Mouse (Mus musculus): Measurements from ENCODE around the gene Dynll1. TPM values are rescaled to one million over a fixed set of nuclear protein-coding genes. Genes with fewer than 3 reads are reported as not detected.
A peak's percentile ranks its signal among the peaks of the same experiment; 100 is the strongest.
"Not testable (repeated sequence)": the region's sequence is repeated elsewhere in the genome, so short reads cannot be mapped to it uniquely, and the experiment has no call there.

Dynll1 gene
- polyA plus RNA-seq, 1 experiment from 2014 or later, result 1,163 TPM

GRCm38 (mm10) chr5:115313668-115313943, 12.8 kb upstream of the Dynll1 start:
- no peaks in the 10 kb centered on the region for H3K27me3 ChIP-seq (ENCODE audit: control insufficient read depth, insufficient read depth, low read length)
- H3K4me3 ChIP-seq (ENCODE audit: low read depth, low read length), result no peak overlapping the region
- H3K9ac ChIP-seq (replicated peaks; ENCODE audit: low read depth, low read length), result no peak overlapping the region
- peaks cover 18% of the 10 kb centered on the region for H3K4me1 ChIP-seq (ENCODE audit: control insufficient read depth, insufficient read depth, low read length)
- no peaks in the 10 kb centered on the region for H3K36me3 ChIP-seq (ENCODE audit: control insufficient read depth, insufficient read depth, low read length)
- no peak overlapping the region for H3K27ac ChIP-seq (ENCODE audit: low read depth, low read length)
- no peaks in the 10 kb centered on the region for H3K9me3 ChIP-seq (ENCODE audit: control insufficient read depth, low read length)
- 43% methylated on average over 5 of the region's 5 CpGs for WGBS
- no peak overlapping the region for H3K4me2 ChIP-seq (ENCODE audit: low read depth, low read length)
- ATAC-seq (ENCODE audit: low read depth), result no peak

GRCm38 (mm10) chr5:115312816-115313667, 12.2 kb upstream of the Dynll1 start:
- ATAC-seq (ENCODE audit: low read depth), result no peak
- Histone ChIP-seq H3K27me3 (ENCODE audit: control insufficient read depth, insufficient read depth, low read length) (no peaks in the 10 kb centered on the region), H3K27ac (ENCODE audit: low read depth, low read length) (no peak overlapping the region), H3K9ac (replicated peaks; ENCODE audit: low read depth, low read length) (no peak overlapping the region), H3K36me3 (ENCODE audit: control insufficient read depth, insufficient read depth, low read length) (no peaks in the 10 kb centered on the region), H3K4me3 (ENCODE audit: low read depth, low read length) (no peak overlapping the region), H3K4me2 (ENCODE audit: low read depth, low read length) (no peak overlapping the region), H3K4me1 (ENCODE audit: control insufficient read depth, insufficient read depth, low read length) (peaks cover 13% of the 10 kb centered on the region), H3K9me3 (ENCODE audit: control insufficient read depth, low read length) (no peaks in the 10 kb centered on the region)
- 80% methylated on average over 10 of the region's 10 CpGs for WGBS

GRCm38 (mm10) chr5:115312354-115312753, 11.6 kb upstream of the Dynll1 start:
- Histone ChIP-seq H3K27ac (ENCODE audit: low read depth, low read length) (no peak overlapping the region), H3K9me3 (ENCODE audit: control insufficient read depth, low read length) (no peaks in the 10 kb centered on the region), H3K9ac (replicated peaks; ENCODE audit: low read depth, low read length) (no peak overlapping the region), H3K4me3 (ENCODE audit: low read depth, low read length) (no peak overlapping the region), H3K27me3 (ENCODE audit: control insufficient read depth, insufficient read depth, low read length) (no peaks in the 10 kb centered on the region), H3K4me2 (ENCODE audit: low read depth, low read length) (no peak overlapping the region), H3K36me3 (ENCODE audit: control insufficient read depth, insufficient read depth, low read length) (no peaks in the 10 kb centered on the region), H3K4me1 (ENCODE audit: control insufficient read depth, insufficient read depth, low read length) (peaks cover 6% of the 10 kb centered on the region)
- 87% methylated on average over 4 of the region's 4 CpGs for WGBS
- no peak for ATAC-seq (ENCODE audit: low read depth)

- not testable (repeated sequence) for H3K4me3 ChIP-seq (ENCODE audit: low read depth, low read length); H3K27me3 ChIP-seq (ENCODE audit: control insufficient read depth, insufficient read depth, low read length); H3K9me3 ChIP-seq (ENCODE audit: control insufficient read depth, low read length); H3K9ac ChIP-seq (replicated peaks; ENCODE audit: low read depth, low read length); ATAC-seq (ENCODE audit: low read depth); H3K27ac ChIP-seq (ENCODE audit: low read depth, low read length)
- peaks cover 18% of the 10 kb centered on the region for H3K4me1 ChIP-seq (ENCODE audit: control insufficient read depth, insufficient read depth, low read length)
- 75% methylated on average over 3 of the region's 7 CpGs for WGBS
- peaks cover 11% of the 10 kb centered on the region for H3K36me3 ChIP-seq (ENCODE audit: control insufficient read depth, insufficient read depth, low read length)
- peak overlapping the region; percentile 75; the same call in 1 of the 2 replicates for H3K4me2 ChIP-seq (ENCODE audit: low read depth, low read length)
Observed at GRCm38 (mm10) chr5:115302190-115302589, 1.4 kb upstream of the Dynll1 start.

GRCm38 (mm10) chr5:115301615-115302014, 816 bp upstream of the Dynll1 start:
- Histone ChIP-seq H3K9ac (replicated peaks; ENCODE audit: low read depth, low read length) (peak overlapping the region; percentile 57), H3K27ac (ENCODE audit: low read depth, low read length) (peak overlapping the region; percentile 64), H3K27me3 (ENCODE audit: control insufficient read depth, insufficient read depth, low read length) (no peaks in the 10 kb centered on the region), H3K36me3 (ENCODE audit: control insufficient read depth, insufficient read depth, low read length) (peaks cover 13% of the 10 kb centered on the region), H3K9me3 (ENCODE audit: control insufficient read depth, low read length) (no peaks in the 10 kb centered on the region), H3K4me1 (ENCODE audit: control insufficient read depth, insufficient read depth, low read length) (peaks cover 18% of the 10 kb centered on the region), H3K4me2 (ENCODE audit: low read depth, low read length) (peak overlapping the region; percentile 75), H3K4me3 (ENCODE audit: low read depth, low read length) (peak overlapping the region; percentile 72)
- WGBS, result 29% methylated on average over 13 of the region's 13 CpGs
- no peak for ATAC-seq (ENCODE audit: low read depth)

- peaks cover 18% of the 10 kb centered on the region for H3K4me1 ChIP-seq (ENCODE audit: control insufficient read depth, insufficient read depth, low read length)
- peak; percentile 39 for ATAC-seq (ENCODE audit: low read depth)
- no peaks in the 10 kb centered on the region for H3K27me3 ChIP-seq (ENCODE audit: control insufficient read depth, insufficient read depth, low read length)
- H3K36me3 ChIP-seq (ENCODE audit: control insufficient read depth, insufficient read depth, low read length), result peaks cover 21% of the 10 kb centered on the region
- peak overlapping the region; percentile 72 for H3K4me3 ChIP-seq (ENCODE audit: low read depth, low read length)
- under 1% methylated on average over 42 of the region's 46 CpGs for WGBS
- H3K4me2 ChIP-seq (ENCODE audit: low read depth, low read length), result peak overlapping the region; percentile 63
- H3K27ac ChIP-seq (ENCODE audit: low read depth, low read length), result peak overlapping the region; percentile 87
- H3K9ac ChIP-seq (replicated peaks; ENCODE audit: low read depth, low read length), result peak overlapping the region; percentile 88
- no peaks in the 10 kb centered on the region for H3K9me3 ChIP-seq (ENCODE audit: control insufficient read depth, low read length)
Observed at GRCm38 (mm10) chr5:115300035-115300744, 609 bp downstream of the Dynll1 start.

GRCm38 (mm10) chr5:115296347-115296746, 4.5 kb downstream of the Dynll1 start:
- peaks cover 11% of the 10 kb centered on the region for H3K4me1 ChIP-seq (ENCODE audit: control insufficient read depth, insufficient read depth, low read length)
- H3K9ac ChIP-seq (replicated peaks; ENCODE audit: low read depth, low read length), result no peak overlapping the region
- no peak overlapping the region for H3K4me3 ChIP-seq (ENCODE audit: low read depth, low read length)
- WGBS, result 85% methylated on average over 10 of the region's 10 CpGs
- no peak for ATAC-seq (ENCODE audit: low read depth)
- no peak overlapping the region for H3K4me2 ChIP-seq (ENCODE audit: low read depth, low read length)
- H3K27me3 ChIP-seq (ENCODE audit: control insufficient read depth, insufficient read depth, low read length), result no peaks in the 10 kb centered on the region
- peaks cover 37% of the 10 kb centered on the region for H3K36me3 ChIP-seq (ENCODE audit: control insufficient read depth, insufficient read depth, low read length)
- H3K9me3 ChIP-seq (ENCODE audit: control insufficient read depth, low read length), result no peaks in the 10 kb centered on the region
- no peak overlapping the region for H3K27ac ChIP-seq (ENCODE audit: low read depth, low read length)

GRCm38 (mm10) chr5:115294173-115294572, 6.6 kb downstream of the Dynll1 start:
- Histone ChIP-seq H3K9ac (replicated peaks; ENCODE audit: low read depth, low read length) (no peak overlapping the region), H3K9me3 (ENCODE audit: control insufficient read depth, low read length) (no peaks in the 10 kb centered on the region), H3K27ac (ENCODE audit: low read depth, low read length) (no peak overlapping the region), H3K4me1 (ENCODE audit: control insufficient read depth, insufficient read depth, low read length) (peaks cover 7% of the 10 kb centered on the region; the same call in 1 of the 2 replicates), H3K4me2 (ENCODE audit: low read depth, low read length) (no peak overlapping the region), H3K4me3 (ENCODE audit: low read depth, low read length) (no peak overlapping the region), H3K27me3 (ENCODE audit: control insufficient read depth, insufficient read depth, low read length) (no peaks in the 10 kb centered on the region), H3K36me3 (ENCODE audit: control insufficient read depth, insufficient read depth, low read length) (peaks cover 49% of the 10 kb centered on the region)
- ATAC-seq (ENCODE audit: low read depth), result no peak
- 92% methylated on average over 8 of the region's 8 CpGs for whole genome bisulfite sequencing

- Histone ChIP-seq H3K9me3 (ENCODE audit: control insufficient read depth, low read length) (no peaks in the 10 kb centered on the region), H3K36me3 (ENCODE audit: control insufficient read depth, insufficient read depth, low read length) (peaks cover 22% of the 10 kb centered on the region), H3K4me2 (ENCODE audit: low read depth, low read length) (no peak overlapping the region), H3K27ac (ENCODE audit: low read depth, low read length) (no peak overlapping the region), H3K4me1 (ENCODE audit: control insufficient read depth, insufficient read depth, low read length) (peaks cover 5% of the 10 kb centered on the region), H3K9ac (replicated peaks; ENCODE audit: low read depth, low read length) (no peak overlapping the region), H3K4me3 (ENCODE audit: low read depth, low read length) (no peak overlapping the region), H3K27me3 (ENCODE audit: control insufficient read depth, insufficient read depth, low read length) (no peaks in the 10 kb centered on the region)
- ATAC-seq (ENCODE audit: low read depth), result no peak
- 92% methylated on average over 3 of the region's 3 CpGs for WGBS
Observed at GRCm38 (mm10) chr5:115284735-115285134, 16.1 kb downstream of the Dynll1 start.

Data from neural tube, embryonic 14.5 days (tissue).